Mouse (Mus musculus): ENCODE data around the gene Ptger1. TPM values are rescaled to one million over a fixed set of nuclear protein-coding genes. Genes with fewer than 3 reads are reported as not detected.

Ptger1 gene
- polyA plus RNA-seq (2015; fragmentation: Nextera tagmentation; extraction: Ambion mirVana), result 1.2 and 1.6 TPM in 2 replicates

DNA sequence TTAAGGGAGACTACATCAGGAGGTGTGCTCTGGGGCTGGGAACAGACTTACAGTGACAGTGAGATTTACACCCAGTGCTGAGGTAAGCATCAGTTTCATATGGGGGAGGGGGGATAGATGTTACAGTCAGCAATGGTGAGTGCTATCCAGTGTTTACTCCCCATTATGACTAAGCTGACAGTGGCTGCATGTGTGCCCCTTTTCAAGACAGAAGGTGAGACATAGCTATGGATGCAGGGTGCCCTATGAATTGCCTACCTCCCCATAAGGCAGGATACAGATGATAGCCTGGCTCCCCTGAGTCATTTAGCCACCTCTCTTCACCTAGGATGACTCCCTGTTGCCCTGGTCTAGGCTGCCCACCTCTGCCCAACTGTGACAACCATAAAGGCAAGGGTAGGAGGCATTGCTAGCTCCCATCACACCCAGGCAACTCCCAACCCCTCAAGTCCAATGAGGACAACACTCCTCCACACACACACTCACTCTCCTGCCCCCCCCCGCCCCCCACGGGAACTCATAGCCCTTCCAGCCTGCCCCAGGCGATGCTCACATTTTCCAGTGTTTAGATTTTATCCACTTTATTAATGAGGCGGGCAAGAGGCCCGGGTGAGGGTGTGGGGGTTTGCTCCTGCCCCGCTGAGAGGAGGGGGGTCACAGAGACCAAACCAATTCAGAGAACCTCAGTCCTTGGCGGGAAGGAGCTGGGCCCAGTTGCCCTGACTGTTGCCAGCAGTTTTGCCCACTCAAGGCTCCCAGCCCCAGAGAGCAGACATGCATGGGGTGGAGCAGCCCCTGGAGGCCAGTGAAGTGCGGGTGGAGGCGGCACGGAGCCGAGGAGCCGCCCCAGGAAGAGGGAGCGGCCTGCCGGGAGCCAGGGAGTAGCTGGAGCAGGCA, at the start of gene Ptger1:
TSS of gene Ptger1 (plus strand) at position 710 of the 897 bp plus-strand sequence.
- Histone ChIP-seq H3K9me3 (no peaks in the 10 kb centered on the region), H3K27me3 (replicated peaks) (no peaks in the 10 kb centered on the region), H3K4me1 (replicated peaks) (peaks cover 63% of the 10 kb centered on the region), H3K9ac (peak within 1 kb of the TSS; percentile 36), H3K4me3 (replicated peaks) (peak within 1 kb of the TSS; percentile 13; the same call in 1 of the 2 replicates), H3K4me2 (replicated peaks) (peak within 1 kb of the TSS; percentile 69), H3K36me3 (peaks cover 25% of the 10 kb centered on the region), H3K27ac (peak within 1 kb of the TSS; percentile 75)
- WGBS, result 15% methylated on average over 14 of the region's 14 CpGs
- peak; percentile 38 for ATAC-seq

DNA sequence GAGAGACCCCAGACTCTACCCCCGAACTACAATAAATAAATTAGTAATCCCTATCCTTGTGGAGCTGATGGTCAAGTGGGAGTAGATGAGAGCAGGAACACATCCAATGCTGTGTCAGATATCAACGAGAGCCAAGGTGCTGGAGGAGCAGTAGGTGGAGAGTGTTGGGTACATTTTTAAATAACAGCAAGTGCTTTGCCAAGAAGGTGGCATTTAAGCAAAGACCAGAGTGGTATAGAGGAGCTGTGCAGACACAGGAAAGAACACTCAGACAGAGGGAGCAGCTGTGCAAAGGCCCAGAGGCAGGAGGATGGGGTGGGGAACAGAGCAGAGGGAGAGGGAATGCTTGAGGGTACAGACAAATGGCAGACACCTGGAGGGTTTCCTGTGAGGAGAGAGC, 49.4 kb upstream of the Ptger1 start:
- no peak overlapping the region for H3K4me3 ChIP-seq (replicated peaks)
- peaks cover 1% of the 10 kb centered on the region; the same call in 1 of the 2 replicates for H3K4me1 ChIP-seq (replicated peaks)
- H3K4me2 ChIP-seq (replicated peaks), result no peak overlapping the region
- H3K9me3 ChIP-seq, result no peaks in the 10 kb centered on the region
- H3K27me3 ChIP-seq (replicated peaks), result no peaks in the 10 kb centered on the region
- no peak for ATAC-seq
- no peak overlapping the region for H3K9ac ChIP-seq
- no peak overlapping the region for H3K27ac ChIP-seq
- 85% methylated on average over 2 of the region's 2 CpGs for WGBS
- peaks cover 17% of the 10 kb centered on the region for H3K36me3 ChIP-seq

GRCm38 (mm10) chr8:83618566-83618965, 47.9 kb upstream of the Ptger1 start:
- H3K9ac ChIP-seq, result no peak overlapping the region
- no peak overlapping the region for H3K4me2 ChIP-seq (replicated peaks)
- no peaks in the 10 kb centered on the region for H3K27me3 ChIP-seq (replicated peaks)
- no peak overlapping the region for H3K27ac ChIP-seq
- no peak overlapping the region for H3K4me3 ChIP-seq (replicated peaks)
- peaks cover 3% of the 10 kb centered on the region; the same call in 1 of the 2 replicates for H3K4me1 ChIP-seq (replicated peaks)
- 0 out of 2 replicates have a peak, but pooled peaks cover 6% of the 10 kb centered on the region for H3K36me3 ChIP-seq
- no peak for ATAC-seq
- WGBS, result 90% methylated on average over 2 of the region's 2 CpGs
- H3K9me3 ChIP-seq, result no peaks in the 10 kb centered on the region

- no peak overlapping the region for H3K9ac ChIP-seq
- no peaks in the 10 kb centered on the region for H3K36me3 ChIP-seq
- H3K27ac ChIP-seq, result no peak overlapping the region
- 88% methylated on average over 9 of the region's 9 CpGs for WGBS
- peaks cover 3% of the 10 kb centered on the region; the same call in 1 of the 2 replicates for H3K4me1 ChIP-seq (replicated peaks)
- no peaks in the 10 kb centered on the region for H3K9me3 ChIP-seq
- no peak overlapping the region for H3K4me3 ChIP-seq (replicated peaks)
- no peak for ATAC-seq
- H3K27me3 ChIP-seq (replicated peaks), result no peaks in the 10 kb centered on the region
- no peak overlapping the region for H3K4me2 ChIP-seq (replicated peaks)
Measured at GRCm38 (mm10) chr8:83619568-83620285, 46.8 kb upstream of the Ptger1 start.

GRCm38 (mm10) chr8:83621691-83622388, 44.6 kb upstream of the Ptger1 start:
- Histone ChIP-seq H3K27me3 (replicated peaks) (no peaks in the 10 kb centered on the region), H3K4me3 (replicated peaks) (peak overlapping the region; percentile 36), H3K4me2 (replicated peaks) (peak overlapping the region; percentile 85), H3K4me1 (replicated peaks) (peaks cover 3% of the 10 kb centered on the region; the same call in 1 of the 2 replicates), H3K9ac (peak overlapping the region; percentile 36), H3K9me3 (no peaks in the 10 kb centered on the region), H3K27ac (no peak overlapping the region), H3K36me3 (no peaks in the 10 kb centered on the region)
- peak; percentile 52 for ATAC-seq
- WGBS, result 52% methylated on average over 15 of the region's 15 CpGs

GRCm38 (mm10) chr8:83622389-83622989, 44.0 kb upstream of the Ptger1 start:
- Histone ChIP-seq H3K9ac (peak overlapping the region; percentile 36), H3K4me3 (replicated peaks) (peak overlapping the region; percentile 36), H3K36me3 (no peaks in the 10 kb centered on the region), H3K4me1 (replicated peaks) (peaks cover 3% of the 10 kb centered on the region; the same call in 1 of the 2 replicates), H3K9me3 (no peaks in the 10 kb centered on the region), H3K27ac (no peak overlapping the region), H3K27me3 (replicated peaks) (no peaks in the 10 kb centered on the region), H3K4me2 (replicated peaks) (peak overlapping the region; percentile 85)
- peak; percentile 92 for ATAC-seq
- 9% methylated on average over 23 of the region's 23 CpGs for WGBS

DNA sequence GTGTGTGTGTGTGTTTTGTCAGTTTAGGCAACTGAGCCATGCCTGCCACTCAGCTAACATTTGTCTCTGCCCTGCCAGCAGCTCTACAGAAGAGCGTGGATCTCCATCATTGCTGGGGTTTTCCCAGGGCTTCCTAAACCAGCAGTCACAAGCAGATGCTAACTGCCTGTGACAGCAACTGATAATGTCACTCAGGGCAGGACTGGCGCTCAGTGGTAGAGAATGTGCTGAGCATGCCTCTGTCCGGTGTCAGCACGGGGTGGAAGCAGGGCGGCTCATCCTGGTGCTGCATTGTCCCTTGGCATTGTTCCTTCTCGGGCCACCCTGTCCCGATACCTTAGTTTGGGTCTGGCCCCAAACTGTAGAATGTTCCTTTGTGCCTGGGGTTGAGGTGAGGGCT, 42.9 kb upstream of the Ptger1 start:
- Histone ChIP-seq H3K36me3 (no peaks in the 10 kb centered on the region), H3K4me1 (replicated peaks) (peaks cover 3% of the 10 kb centered on the region; the same call in 1 of the 2 replicates), H3K27me3 (replicated peaks) (no peaks in the 10 kb centered on the region), H3K27ac (no peak overlapping the region), H3K9ac (no peak overlapping the region), H3K4me3 (replicated peaks) (no peak overlapping the region), H3K9me3 (no peaks in the 10 kb centered on the region), H3K4me2 (replicated peaks) (no peak overlapping the region)
- WGBS, result 87% methylated on average over 7 of the region's 7 CpGs
- no peak for ATAC-seq

- Histone ChIP-seq H3K4me1 (replicated peaks) (peaks cover 3% of the 10 kb centered on the region; the same call in 1 of the 2 replicates), H3K9me3 (no peaks in the 10 kb centered on the region), H3K9ac (no peak overlapping the region), H3K4me3 (replicated peaks) (no peak overlapping the region), H3K27me3 (replicated peaks) (no peaks in the 10 kb centered on the region), H3K36me3 (no peaks in the 10 kb centered on the region), H3K27ac (no peak overlapping the region), H3K4me2 (replicated peaks) (no peak overlapping the region)
- WGBS, result 45% methylated on average over 3 of the region's 3 CpGs
- ATAC-seq, result 0 out of 2 replicates have a peak, but pooled peaks have one; percentile 41
Measured at GRCm38 (mm10) chr8:83624739-83625138, 41.7 kb upstream of the Ptger1 start.

DNA sequence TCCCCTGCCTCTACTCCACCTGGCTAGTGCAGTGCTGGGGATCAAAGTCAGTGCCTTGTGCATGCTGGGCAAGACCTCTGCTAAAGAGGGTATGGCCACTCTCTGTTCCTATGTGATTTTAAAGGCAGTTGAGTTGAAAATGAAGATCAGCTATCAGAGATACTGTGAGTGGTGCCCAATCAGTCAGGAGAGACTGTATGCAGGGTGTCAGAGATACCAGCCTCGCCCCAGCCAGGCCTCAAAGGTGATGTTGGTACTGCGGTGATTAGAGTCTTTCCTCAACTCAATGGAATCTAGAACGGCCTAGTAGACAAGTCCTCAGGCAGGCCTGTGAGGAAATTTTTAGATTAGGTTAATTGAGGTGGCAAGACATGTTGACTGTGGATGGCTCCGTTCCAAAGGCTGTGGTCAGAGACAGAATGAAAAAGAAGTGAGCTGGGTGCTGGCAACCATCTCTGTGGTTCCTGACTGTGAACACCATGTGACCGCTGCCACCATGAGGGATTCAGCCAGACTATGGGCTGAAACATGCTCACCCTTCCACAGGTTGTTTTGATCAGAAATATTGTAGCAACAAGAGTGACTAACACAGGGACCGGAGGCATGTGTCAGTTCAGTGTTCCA, 40.7 kb upstream of the Ptger1 start:
- WGBS, result 88% methylated on average over 6 of the region's 6 CpGs
- no peak overlapping the region for H3K4me2 ChIP-seq (replicated peaks)

GRCm38 (mm10) chr8:83632083-83632707, 34.3 kb upstream of the Ptger1 start:
- Histone ChIP-seq H3K4me2 (replicated peaks) (no peak overlapping the region), H3K36me3 (no peaks in the 10 kb centered on the region), H3K4me1 (replicated peaks) (no peaks in the 10 kb centered on the region), H3K9me3 (no peaks in the 10 kb centered on the region), H3K4me3 (replicated peaks) (no peak overlapping the region), H3K9ac (no peak overlapping the region), H3K27ac (no peak overlapping the region), H3K27me3 (replicated peaks) (no peaks in the 10 kb centered on the region)
- WGBS, result 77% methylated on average over 7 of the region's 7 CpGs
- ATAC-seq, result no peak

More for the DNA sequence above, 40.7 kb upstream of the Ptger1 start:
- ATAC-seq, result no peak
- Histone ChIP-seq H3K27me3 (replicated peaks) (no peaks in the 10 kb centered on the region), H3K4me1 (replicated peaks) (peaks cover 3% of the 10 kb centered on the region; the same call in 1 of the 2 replicates), H3K4me3 (replicated peaks) (no peak overlapping the region), H3K27ac (no peak overlapping the region), H3K9ac (no peak overlapping the region), H3K36me3 (no peaks in the 10 kb centered on the region), H3K9me3 (no peaks in the 10 kb centered on the region)

DNA sequence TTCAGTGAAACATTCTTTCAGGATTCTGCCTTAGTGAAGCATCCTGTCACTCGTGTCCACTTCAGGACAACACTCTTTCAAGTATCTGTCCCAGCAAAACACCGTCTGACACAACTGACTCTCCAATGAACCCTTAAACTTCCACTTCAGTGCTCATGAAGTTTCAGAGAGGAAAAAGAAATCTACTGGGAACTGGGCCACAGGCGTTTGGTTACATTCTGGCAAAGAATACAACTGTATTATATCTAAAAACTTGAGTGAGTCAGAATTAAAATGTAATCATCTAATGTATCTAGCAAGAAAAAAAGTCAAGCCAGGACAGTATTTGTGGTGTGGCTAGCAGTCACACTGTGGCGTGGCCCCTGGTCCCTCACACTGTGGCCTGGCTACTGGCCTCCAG, 27.6 kb upstream of the Ptger1 start:
- WGBS, result 74% methylated on average over 4 of the region's 4 CpGs
- Histone ChIP-seq H3K4me3 (replicated peaks) (no peak overlapping the region), H3K27ac (no peak overlapping the region), H3K36me3 (no peaks in the 10 kb centered on the region), H3K27me3 (replicated peaks) (no peaks in the 10 kb centered on the region), H3K4me1 (replicated peaks) (no peaks in the 10 kb centered on the region), H3K9me3 (no peaks in the 10 kb centered on the region), H3K4me2 (replicated peaks) (no peak overlapping the region), H3K9ac (no peak overlapping the region)
- ATAC-seq, result no peak
